Mouse (Mus musculus): ENCODE measurements around the gene Plch2.

DNA sequence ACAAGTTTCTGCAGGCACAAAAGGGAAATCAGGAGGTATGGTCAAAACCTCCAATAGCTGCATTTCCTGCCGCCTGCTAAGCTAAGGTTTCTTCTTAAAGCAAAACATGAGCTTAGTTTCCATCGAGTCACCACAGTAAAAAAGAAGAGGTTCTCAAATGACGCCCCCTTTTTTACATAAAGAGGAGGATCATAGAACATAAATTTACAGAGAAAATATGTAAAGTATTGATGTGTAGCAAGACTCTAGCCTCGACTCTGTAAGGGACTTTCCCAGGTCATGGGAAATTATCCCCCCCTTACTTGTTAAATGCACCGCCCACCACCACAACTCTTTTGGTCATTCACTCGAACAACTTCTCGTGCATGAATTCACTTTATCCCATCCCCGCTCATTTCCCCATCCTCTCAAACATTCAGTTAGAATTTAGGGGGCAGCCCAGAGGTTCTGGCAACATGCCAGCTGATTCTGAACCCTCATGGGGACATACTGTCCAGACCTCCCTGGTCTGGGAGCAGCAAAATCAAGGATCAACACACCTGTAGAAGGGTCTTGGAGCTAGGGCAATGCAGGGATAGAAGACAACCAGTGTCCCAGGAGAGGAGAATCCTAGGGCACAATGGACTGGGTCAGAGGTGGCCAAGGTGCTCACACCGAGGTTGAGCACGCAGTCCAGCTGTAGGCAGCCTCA is 113.8 kb downstream of the Plch2 start:
- TF ChIP-seq CTCF (IDR thresholded peaks at IDR 0.05; ENCODE audit: borderline replicate concordance, insufficient read depth, low read length) = no peak
- no peak for TF ChIP-seq POLR2A (IDR thresholded peaks at IDR 0.05; ENCODE audit: low read depth, low read length)

Measured in embryonic fibroblast, embryonic 13.5 days (primary cell).